Mouse (Mus musculus): ENCODE results near the gene Rassf1. TPM values are rescaled to one million over a fixed set of nuclear protein-coding genes. Genes with fewer than 3 reads are reported as not detected.
A peak's percentile ranks its signal among the peaks of the same experiment; 100 is the strongest.

Gene Rassf1
- polyA plus RNA-seq, 1 experiment from 2014 or later = 68.9 TPM

GRCm38 (mm10) chr9:107577871-107578270 is 26.5 kb downstream of the Rassf1 start:
- H3K27me3 ChIP-seq (ENCODE audit: insufficient read depth, low read length) = no peaks in the 10 kb centered on the region
- H3K9me3 ChIP-seq (ENCODE audit: low read length) = no peaks in the 10 kb centered on the region
- peaks cover 48% of the 10 kb centered on the region for H3K4me1 ChIP-seq (ENCODE audit: insufficient read depth, low read length)
- no peak overlapping the region for H3K9ac ChIP-seq (replicated peaks; ENCODE audit: low read length)
- H3K4me3 ChIP-seq (ENCODE audit: low read length) = no peak overlapping the region
- H3K4me2 ChIP-seq (replicated peaks; ENCODE audit: low read depth, low read length) = no peak overlapping the region
- no peak overlapping the region for H3K27ac ChIP-seq (ENCODE audit: low read length)
- WGBS = 96% methylated on average over 10 of the region's 10 CpGs
- ATAC-seq (ENCODE audit: low FRiP score, low TSS enrichment) = no peak
- H3K36me3 ChIP-seq (ENCODE audit: insufficient read depth, low read length) = peaks cover 18% of the 10 kb centered on the region

- Histone ChIP-seq H3K36me3 (ENCODE audit: insufficient read depth, low read length) (peaks cover 18% of the 10 kb centered on the region), H3K9me3 (ENCODE audit: low read length) (no peaks in the 10 kb centered on the region), H3K4me2 (replicated peaks; ENCODE audit: low read depth, low read length) (no peak within 1 kb of the TSS), H3K27me3 (ENCODE audit: insufficient read depth, low read length) (no peaks in the 10 kb centered on the region), H3K4me1 (ENCODE audit: insufficient read depth, low read length) (peaks cover 48% of the 10 kb centered on the region), H3K4me3 (ENCODE audit: low read length) (no peak within 1 kb of the TSS), H3K9ac (replicated peaks; ENCODE audit: low read length) (no peak within 1 kb of the TSS; the same call in 1 of the 2 replicates), H3K27ac (ENCODE audit: low read length) (peak within 1 kb of the TSS; percentile 96; the same call in 1 of the 2 replicates)
- no peak for ATAC-seq (ENCODE audit: low FRiP score, low TSS enrichment)
- WGBS = 79% methylated on average over 3 of the region's 3 CpGs
Observed at GRCm38 (mm10) chr9:107578587-107578986, 27.2 kb downstream of the Rassf1 start, which contains the start of gene Naa80. Gene Naa80 (plus strand): TSS chr9:107578887.

DNA sequence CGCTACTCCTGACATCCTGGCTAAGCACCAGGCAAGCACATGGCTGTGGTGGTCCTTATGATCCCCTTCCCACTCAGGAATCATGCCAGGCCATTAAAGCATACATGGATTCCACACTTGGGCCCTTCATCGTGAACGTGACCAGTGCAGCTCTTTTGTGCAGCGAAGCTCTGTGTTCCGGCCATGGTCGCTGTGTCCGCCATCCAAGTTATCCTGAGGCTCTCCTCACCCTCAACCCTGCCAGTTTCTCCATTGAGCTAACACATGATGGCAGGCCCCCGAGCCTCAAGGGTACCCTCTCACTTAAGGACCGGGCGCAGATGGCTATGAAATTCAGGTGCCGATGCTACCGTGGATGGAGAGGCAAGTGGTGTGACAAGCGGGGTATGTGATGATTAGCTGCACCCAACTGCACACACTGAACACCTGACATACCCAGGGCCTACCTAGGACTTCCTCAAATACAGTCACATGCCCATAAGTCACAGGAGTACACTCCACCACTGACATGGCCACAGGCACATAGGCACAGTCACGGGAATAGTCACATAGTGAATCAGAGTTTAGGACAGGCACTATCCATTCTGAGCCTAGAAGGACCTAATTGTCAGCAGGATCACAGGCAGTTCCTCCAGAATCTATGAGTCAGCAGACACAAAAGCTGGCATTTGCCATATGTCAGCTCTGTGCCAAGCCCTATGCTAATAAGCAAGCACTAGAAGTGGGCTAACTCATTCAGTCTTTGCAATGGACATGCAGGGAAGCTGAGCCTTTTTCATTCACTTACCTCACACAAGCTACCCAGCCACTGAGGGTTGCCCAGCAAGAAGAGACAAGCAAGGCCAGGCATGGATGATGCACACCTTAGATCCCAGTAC is 27.9 kb downstream of the Rassf1 start:
- WGBS = 94% methylated on average over 14 of the region's 14 CpGs
- Histone ChIP-seq H3K4me3 (ENCODE audit: low read length) (no peak overlapping the region), H3K36me3 (ENCODE audit: insufficient read depth, low read length) (peaks cover 14% of the 10 kb centered on the region), H3K27me3 (ENCODE audit: insufficient read depth, low read length) (no peaks in the 10 kb centered on the region), H3K9ac (replicated peaks; ENCODE audit: low read length) (no peak overlapping the region; the same call in 1 of the 2 replicates), H3K27ac (ENCODE audit: low read length) (peak overlapping the region; percentile 96; the same call in 1 of the 2 replicates), H3K4me1 (ENCODE audit: insufficient read depth, low read length) (peaks cover 48% of the 10 kb centered on the region), H3K4me2 (replicated peaks; ENCODE audit: low read depth, low read length) (no peak overlapping the region), H3K9me3 (ENCODE audit: low read length) (no peaks in the 10 kb centered on the region)
- no peak for ATAC-seq (ENCODE audit: low FRiP score, low TSS enrichment)

DNA sequence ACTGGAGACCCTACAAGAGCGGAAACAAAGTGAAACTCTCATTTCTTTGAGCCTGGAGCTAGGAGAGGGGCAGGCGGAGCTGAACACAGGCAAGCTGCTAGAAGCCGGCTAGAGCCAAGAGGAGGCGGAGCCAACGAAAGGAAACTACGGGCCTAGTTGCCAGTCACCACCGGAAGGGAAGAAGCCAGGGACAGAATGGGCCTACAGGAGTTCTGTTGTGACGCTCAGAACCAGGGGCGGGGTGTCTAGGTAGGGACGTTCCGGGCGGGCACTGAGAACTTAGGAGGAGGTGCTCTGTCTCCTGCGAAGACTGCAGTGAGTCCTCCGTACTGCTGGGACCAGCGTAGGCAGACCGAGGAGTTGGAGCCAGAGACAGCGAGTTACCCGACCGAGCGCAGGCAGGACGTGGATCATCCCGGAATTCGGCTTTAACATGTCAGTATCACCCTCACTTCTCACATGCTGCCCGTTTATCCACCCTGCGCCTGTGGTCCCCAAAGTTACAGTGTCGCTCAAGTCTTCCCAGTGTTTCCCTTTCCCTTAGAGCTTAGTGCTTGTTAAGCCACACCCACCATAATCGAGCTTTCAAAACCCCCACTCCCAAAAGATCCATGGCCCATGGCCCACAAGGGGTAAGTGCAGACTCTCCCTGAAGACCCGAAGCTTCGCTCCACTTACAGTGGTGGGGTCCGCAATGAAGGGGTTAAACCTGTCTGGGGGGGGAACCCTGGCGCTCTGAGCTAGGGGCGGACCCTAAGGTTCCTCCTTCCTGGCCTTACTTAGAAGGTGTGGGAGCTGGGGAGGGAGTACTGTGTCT is 29.4 kb downstream of the Rassf1 start, which contains the start of gene Hyal3:
Gene Hyal3 (plus strand): TSS at position 318 of the 817 bp plus-strand sequence.
- Histone ChIP-seq H3K27me3 (ENCODE audit: insufficient read depth, low read length) (no peaks in the 10 kb centered on the region), H3K4me3 (ENCODE audit: low read length) (peak within 1 kb of the TSS; percentile 60), H3K27ac (ENCODE audit: low read length) (peak within 1 kb of the TSS; percentile 96), H3K36me3 (ENCODE audit: insufficient read depth, low read length) (peaks cover 11% of the 10 kb centered on the region; the same call in 1 of the 2 replicates), H3K4me2 (replicated peaks; ENCODE audit: low read depth, low read length) (peak within 1 kb of the TSS; percentile 90), H3K4me1 (ENCODE audit: insufficient read depth, low read length) (peaks cover 45% of the 10 kb centered on the region), H3K9me3 (ENCODE audit: low read length) (no peaks in the 10 kb centered on the region), H3K9ac (replicated peaks; ENCODE audit: low read length) (peak within 1 kb of the TSS; percentile 83)
- WGBS = under 1% methylated on average over 30 of the region's 32 CpGs
- ATAC-seq (ENCODE audit: low FRiP score, low TSS enrichment) = peak; percentile 81

GRCm38 (mm10) chr9:107581584-107581983 is 30.2 kb downstream of the Rassf1 start:
- Histone ChIP-seq H3K36me3 (ENCODE audit: insufficient read depth, low read length) (peaks cover 11% of the 10 kb centered on the region; the same call in 1 of the 2 replicates), H3K4me3 (ENCODE audit: low read length) (peak overlapping the region; percentile 60), H3K9me3 (ENCODE audit: low read length) (no peaks in the 10 kb centered on the region), H3K4me1 (ENCODE audit: insufficient read depth, low read length) (peaks cover 37% of the 10 kb centered on the region), H3K27me3 (ENCODE audit: insufficient read depth, low read length) (no peaks in the 10 kb centered on the region), H3K9ac (replicated peaks; ENCODE audit: low read length) (peak overlapping the region; percentile 83), H3K4me2 (replicated peaks; ENCODE audit: low read depth, low read length) (peak overlapping the region; percentile 90), H3K27ac (ENCODE audit: low read length) (peak overlapping the region; percentile 96)
- 74% methylated on average over 4 of the region's 4 CpGs for WGBS
- no peak for ATAC-seq (ENCODE audit: low FRiP score, low TSS enrichment)

- no peak overlapping the region for H3K4me2 ChIP-seq (replicated peaks; ENCODE audit: low read depth, low read length)
- no peak overlapping the region for H3K27ac ChIP-seq (ENCODE audit: low read length)
- no peaks in the 10 kb centered on the region for H3K9me3 ChIP-seq (ENCODE audit: low read length)
- no peak overlapping the region for H3K4me3 ChIP-seq (ENCODE audit: low read length)
- peaks cover 11% of the 10 kb centered on the region; the same call in 1 of the 2 replicates for H3K36me3 ChIP-seq (ENCODE audit: insufficient read depth, low read length)
- 85% methylated on average over 7 of the region's 7 CpGs for WGBS
- no peak overlapping the region for H3K9ac ChIP-seq (replicated peaks; ENCODE audit: low read length)
- H3K27me3 ChIP-seq (ENCODE audit: insufficient read depth, low read length) = no peaks in the 10 kb centered on the region
- H3K4me1 ChIP-seq (ENCODE audit: insufficient read depth, low read length) = peaks cover 27% of the 10 kb centered on the region
- no peak for ATAC-seq (ENCODE audit: low FRiP score, low TSS enrichment)
Observed at GRCm38 (mm10) chr9:107582509-107583062, 31.2 kb downstream of the Rassf1 start.

DNA sequence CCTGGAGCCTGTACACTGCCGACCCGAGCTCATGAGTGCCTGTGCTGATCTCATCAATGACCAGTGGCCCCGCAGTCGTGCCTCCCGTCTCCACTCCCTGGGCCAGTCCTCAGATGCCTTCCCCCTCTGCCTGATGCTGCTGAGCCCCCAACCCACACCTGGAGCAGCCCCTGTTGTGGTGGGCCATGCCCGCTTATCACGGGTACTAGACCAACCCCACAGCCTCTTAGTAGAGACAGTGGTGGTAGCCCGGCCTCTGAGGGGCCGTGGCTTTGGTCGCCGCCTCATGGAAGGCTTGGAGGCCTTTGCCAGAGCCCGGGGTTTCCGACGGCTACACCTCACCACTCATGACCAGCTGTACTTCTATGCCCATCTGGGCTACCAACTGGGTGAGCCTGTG is 31.8 kb downstream of the Rassf1 start:
- Histone ChIP-seq H3K9ac (replicated peaks; ENCODE audit: low read length) (no peak overlapping the region), H3K4me2 (replicated peaks; ENCODE audit: low read depth, low read length) (no peak overlapping the region), H3K9me3 (ENCODE audit: low read length) (no peaks in the 10 kb centered on the region), H3K4me3 (ENCODE audit: low read length) (no peak overlapping the region), H3K27me3 (ENCODE audit: insufficient read depth, low read length) (no peaks in the 10 kb centered on the region), H3K27ac (ENCODE audit: low read length) (no peak overlapping the region), H3K4me1 (ENCODE audit: insufficient read depth, low read length) (peaks cover 26% of the 10 kb centered on the region), H3K36me3 (ENCODE audit: insufficient read depth, low read length) (peaks cover 11% of the 10 kb centered on the region; the same call in 1 of the 2 replicates)
- no peak for ATAC-seq (ENCODE audit: low FRiP score, low TSS enrichment)
- WGBS = 94% methylated on average over 14 of the region's 14 CpGs

DNA sequence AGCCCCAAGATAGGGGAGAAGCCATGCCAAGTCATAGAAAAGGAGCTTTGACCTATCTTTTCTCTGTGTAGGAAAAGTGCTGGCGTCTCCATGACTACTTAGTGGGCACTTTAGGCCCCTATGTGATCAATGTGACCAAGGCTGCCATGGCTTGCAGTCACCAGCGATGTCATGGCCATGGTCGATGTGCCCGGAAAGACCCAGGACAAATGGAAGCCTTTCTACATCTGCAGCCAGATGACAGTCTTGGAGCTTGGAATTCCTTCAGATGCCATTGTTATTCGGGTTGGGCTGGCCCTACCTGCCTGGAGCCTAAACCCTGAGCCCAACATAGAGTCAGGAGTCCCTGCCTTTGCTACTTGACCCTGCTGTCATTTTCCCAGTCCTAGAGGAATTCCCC is 35.1 kb downstream of the Rassf1 start:
- peaks cover 20% of the 10 kb centered on the region for H3K4me1 ChIP-seq (ENCODE audit: insufficient read depth, low read length)
- 86% methylated on average over 5 of the region's 5 CpGs for WGBS
- no peak for ATAC-seq (ENCODE audit: low FRiP score, low TSS enrichment)
- H3K36me3 ChIP-seq (ENCODE audit: insufficient read depth, low read length) = peaks cover 32% of the 10 kb centered on the region
- no peak overlapping the region for H3K27ac ChIP-seq (ENCODE audit: low read length)
- no peak overlapping the region for H3K4me3 ChIP-seq (ENCODE audit: low read length)
- no peaks in the 10 kb centered on the region for H3K27me3 ChIP-seq (ENCODE audit: insufficient read depth, low read length)
- H3K9ac ChIP-seq (replicated peaks; ENCODE audit: low read length) = no peak overlapping the region
- no peaks in the 10 kb centered on the region for H3K9me3 ChIP-seq (ENCODE audit: low read length)
- no peak overlapping the region for H3K4me2 ChIP-seq (replicated peaks; ENCODE audit: low read depth, low read length)

GRCm38 (mm10) chr9:107586974-107587832 is 35.8 kb downstream of the Rassf1 start, which contains the start of gene Ifrd2:
Gene Ifrd2 (plus strand): TSS chr9:107587642.
- Histone ChIP-seq H3K9me3 (ENCODE audit: low read length) (no peaks in the 10 kb centered on the region), H3K36me3 (ENCODE audit: insufficient read depth, low read length) (peaks cover 38% of the 10 kb centered on the region), H3K4me1 (ENCODE audit: insufficient read depth, low read length) (peaks cover 13% of the 10 kb centered on the region), H3K4me3 (ENCODE audit: low read length) (peak within 1 kb of the TSS; percentile 80), H3K4me2 (replicated peaks; ENCODE audit: low read depth, low read length) (peak within 1 kb of the TSS; percentile 95), H3K9ac (replicated peaks; ENCODE audit: low read length) (peak within 1 kb of the TSS; percentile 76), H3K27me3 (ENCODE audit: insufficient read depth, low read length) (no peaks in the 10 kb centered on the region), H3K27ac (ENCODE audit: low read length) (peak within 1 kb of the TSS; percentile 62; the same call in 1 of the 2 replicates)
- peak; percentile 98 for ATAC-seq (ENCODE audit: low FRiP score, low TSS enrichment)
- WGBS = 12% methylated on average over 46 of the region's 46 CpGs
